Mouse (Mus musculus) limb, embryonic 12.5 days (tissue): ENCODE results near the gene Ccdc141. TPM values are rescaled to one million over a fixed set of nuclear protein-coding genes. Genes with fewer than 3 reads are reported as not detected.

ENCODE experiments used
- ATAC-seq: fragments of 200-750 bp; cut with Nextera tagmentation; 2 replicates; pipeline ENCODE4 v1.8.0; 2017; ENCODE audit warnings: low read depth, moderate TSS enrichment; ENCODE audit not compliant: insufficient number of reproducible peaks, insufficient read depth, low FRiP score, low TSS enrichment
- H3K27ac ChIP-seq: fragments of 300-500 bp; sonication (generic); 2 replicates; pipeline ENCODE4 v1.5.1; 2016; ENCODE audit warnings: mild to moderate bottlenecking, moderate library complexity
- H3K27me3 ChIP-seq: fragments of 300-500 bp; sonication (generic); 2 replicates; pipeline ENCODE4 v1.6.1; 2016; ENCODE audit warnings: mild to moderate bottlenecking, moderate library complexity
- H3K36me3 ChIP-seq: fragments of 300-500 bp; sonication (generic); 2 replicates; pipeline ENCODE4 v1.6.1; 2016; ENCODE audit warnings: mild to moderate bottlenecking, moderate library complexity
- H3K4me1 ChIP-seq: fragments of 300-500 bp; sonication (generic); replicated peaks from 2 replicates; pipeline ENCODE4 v1.6.1; 2016
- H3K4me2 ChIP-seq: fragments of 300-500 bp; sonication (generic); 2 replicates; pipeline ENCODE4 v1.6.1; 2016; ENCODE audit warnings: mild to moderate bottlenecking, moderate library complexity
- H3K4me3 ChIP-seq: fragments of 300-500 bp; sonication (generic); replicated peaks from 2 replicates; pipeline ENCODE4 v1.5.1; 2016; ENCODE audit warnings: mild to moderate bottlenecking
- H3K9ac ChIP-seq: fragments of 300-500 bp; sonication (generic); replicated peaks from 2 replicates; pipeline ENCODE4 v1.6.1; 2016; ENCODE audit warnings: mild to moderate bottlenecking, moderate library complexity
- H3K9me3 ChIP-seq: fragments of 300-500 bp; sonication (generic); 2 replicates; pipeline ENCODE4 v1.6.1; 2016; ENCODE audit warnings: mild to moderate bottlenecking, moderate library complexity
- WGBS: fragments of 180-500 bp; shearing (Covaris S2); methylation state at CpG from one replicate; pipeline ENCODE4 v1.1.7; 2016; 5-methylcytosine and 5-hydroxymethylcytosine counted together
- polyA plus RNA-seq: library from polyadenylated mRNA; unstranded; fragments of >200 nt; fragmentation: Nextera tagmentation; extraction: Ambion mirVana; gene quantifications from 2 replicates; pipeline ENCODE4 v1.2.1, GENCODE M21; 2016

Ccdc141 gene
- polyA plus RNA-seq, 1 experiment from 2014 or later: 12.3 TPM

GRCm38 (mm10) chr2:77099814-77100213, 70.6 kb downstream of the Ccdc141 start:
- WGBS: 94% methylated on average over 2 of the region's 2 CpGs
- Histone ChIP-seq H3K36me3 (no peaks in the 10 kb centered on the region), H3K27ac (no peak overlapping the region)

DNA sequence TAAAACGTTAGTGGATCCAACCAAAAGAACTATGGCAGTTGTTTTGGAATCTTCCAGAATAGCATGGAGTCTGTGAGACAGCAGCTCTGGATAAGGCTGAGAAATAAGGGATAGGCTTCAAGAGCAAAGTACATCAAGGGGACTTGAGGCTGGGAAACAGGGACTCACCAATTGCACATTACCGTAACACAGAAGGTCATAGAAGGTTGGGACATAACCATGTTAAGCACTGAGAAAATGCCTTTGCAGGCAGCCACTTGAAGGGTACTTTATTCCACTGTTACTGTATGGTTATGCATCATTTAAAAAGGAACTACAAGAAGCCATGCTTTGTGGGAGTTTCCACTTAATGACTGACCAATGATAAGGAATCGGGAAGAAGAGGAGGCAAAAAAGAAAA, 71.7 kb downstream of the Ccdc141 start:
- WGBS: 87% methylated on average over 3 of the region's 3 CpGs
- no peaks in the 10 kb centered on the region for H3K27me3 ChIP-seq
- H3K4me1 ChIP-seq: no peaks in the 10 kb centered on the region
- H3K4me3 ChIP-seq: no peak overlapping the region
- no peaks in the 10 kb centered on the region for H3K36me3 ChIP-seq
- no peak overlapping the region for H3K4me2 ChIP-seq
- H3K9me3 ChIP-seq: no peaks in the 10 kb centered on the region
- no peak for ATAC-seq
- no peak overlapping the region for H3K27ac ChIP-seq
- no peak overlapping the region for H3K9ac ChIP-seq

More at GRCm38 (mm10) chr2:77099814-77100213, 70.6 kb downstream of the Ccdc141 start:
- Histone ChIP-seq H3K9ac (no peak overlapping the region), H3K9me3 (no peaks in the 10 kb centered on the region), H3K27me3 (no peaks in the 10 kb centered on the region), H3K4me3 (no peak overlapping the region), H3K4me1 (no peaks in the 10 kb centered on the region), H3K4me2 (no peak overlapping the region)
- ATAC-seq: no peak

DNA sequence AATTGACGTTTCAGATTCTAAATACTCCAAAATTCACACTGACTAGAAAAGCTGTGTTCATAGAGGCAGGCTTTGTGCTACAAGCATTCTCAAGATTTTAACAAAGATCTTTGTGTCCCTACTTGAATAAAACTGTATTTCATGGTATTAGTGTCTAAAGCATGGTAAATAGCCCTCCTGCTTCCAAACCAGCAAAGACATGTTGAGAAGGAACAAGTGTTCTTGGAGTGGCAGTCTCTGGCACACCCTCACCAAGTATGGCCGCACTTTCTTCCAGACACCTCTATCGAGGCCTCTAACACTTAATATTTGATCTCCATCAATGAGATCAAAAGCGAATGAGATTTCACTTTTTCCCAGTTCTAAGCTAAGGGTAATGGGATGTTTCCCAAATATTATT, 78.7 kb downstream of the Ccdc141 start:
- no peak for ATAC-seq
- no peak overlapping the region for H3K27ac ChIP-seq
- H3K4me2 ChIP-seq: no peak overlapping the region
- H3K4me1 ChIP-seq: no peaks in the 10 kb centered on the region
- no peaks in the 10 kb centered on the region for H3K27me3 ChIP-seq
- WGBS: 84% methylated on average over 4 of the region's 4 CpGs
- H3K9ac ChIP-seq: no peak overlapping the region
- H3K36me3 ChIP-seq: no peaks in the 10 kb centered on the region
- no peak overlapping the region for H3K4me3 ChIP-seq
- H3K9me3 ChIP-seq: no peaks in the 10 kb centered on the region

DNA sequence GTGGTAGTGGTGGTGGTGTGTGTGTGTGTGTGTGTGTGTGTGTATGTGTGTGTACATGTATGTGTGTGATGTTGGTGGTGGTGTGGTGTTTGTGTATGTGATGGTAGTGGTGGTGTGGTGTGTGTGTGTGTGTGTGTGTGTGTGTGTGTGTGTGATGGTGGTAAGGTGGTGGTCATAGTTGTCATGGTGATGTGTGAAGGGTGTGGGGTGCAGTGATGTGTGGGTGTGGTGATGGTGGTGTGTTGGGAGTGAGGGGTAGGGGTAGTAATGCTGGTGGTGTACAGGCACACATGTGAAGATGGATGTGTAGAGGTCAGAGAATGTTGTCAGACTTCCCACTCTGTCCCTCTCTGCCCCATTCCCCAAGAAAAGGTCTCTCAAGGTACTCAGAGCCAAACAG, 85.1 kb downstream of the Ccdc141 start:
- no peaks in the 10 kb centered on the region for H3K4me1 ChIP-seq
- H3K27me3 ChIP-seq: no peaks in the 10 kb centered on the region
- no peaks in the 10 kb centered on the region for H3K9me3 ChIP-seq
- ATAC-seq: no peak
- no peak overlapping the region for H3K4me3 ChIP-seq
- no peak overlapping the region for H3K27ac ChIP-seq
- no peak overlapping the region for H3K9ac ChIP-seq
- H3K4me2 ChIP-seq: no peak overlapping the region
- no peaks in the 10 kb centered on the region for H3K36me3 ChIP-seq

DNA sequence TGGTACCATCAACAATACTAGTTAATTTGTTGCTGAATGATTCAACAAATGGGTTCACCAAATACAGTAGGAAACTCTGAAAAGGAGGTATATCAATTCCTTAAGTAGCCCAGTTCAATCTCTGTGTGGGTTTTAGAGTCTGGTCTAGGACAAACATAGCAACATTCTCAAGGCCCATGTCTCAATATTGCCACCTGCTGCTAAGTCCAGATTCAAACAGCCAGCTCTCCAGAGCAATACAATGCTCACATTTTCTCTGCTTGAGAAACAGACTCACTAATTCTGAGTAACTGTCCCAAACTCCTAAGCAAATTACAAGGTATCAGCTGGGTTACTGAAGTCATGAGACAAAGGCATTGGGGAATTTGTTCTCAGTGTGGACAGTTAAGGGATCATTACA, 85.8 kb downstream of the Ccdc141 start:
- Histone ChIP-seq H3K4me2 (no peak overlapping the region), H3K27ac (no peak overlapping the region), H3K9me3 (no peaks in the 10 kb centered on the region), H3K4me1 (no peaks in the 10 kb centered on the region), H3K9ac (no peak overlapping the region), H3K4me3 (no peak overlapping the region), H3K36me3 (no peaks in the 10 kb centered on the region), H3K27me3 (no peaks in the 10 kb centered on the region)
- ATAC-seq: no peak

DNA sequence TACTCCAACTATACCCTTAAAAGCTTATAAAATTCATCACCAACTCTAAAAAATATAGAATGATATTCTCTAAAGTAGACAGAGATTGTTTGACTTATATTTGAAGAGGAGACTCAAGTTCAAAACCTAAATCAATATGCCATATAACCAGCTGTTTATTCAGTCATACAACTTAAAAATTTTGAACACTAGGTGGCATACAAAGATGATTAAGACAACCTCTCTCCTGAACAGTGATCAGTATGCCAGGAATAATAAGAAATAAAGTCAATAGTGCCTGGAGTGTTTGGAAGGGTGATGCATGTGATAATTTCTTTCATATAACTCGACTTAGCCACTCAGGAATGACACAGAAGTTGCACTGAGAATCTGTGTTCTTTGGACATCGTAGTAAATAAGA, 89.3 kb downstream of the Ccdc141 start:
- no peak overlapping the region for H3K27ac ChIP-seq
- no peak overlapping the region for H3K4me3 ChIP-seq
- no peak overlapping the region for H3K4me2 ChIP-seq
- H3K27me3 ChIP-seq: no peaks in the 10 kb centered on the region
- H3K4me1 ChIP-seq: no peaks in the 10 kb centered on the region
- WGBS: 74% methylated on average over 2 of the region's 2 CpGs
- no peaks in the 10 kb centered on the region for H3K36me3 ChIP-seq
- no peaks in the 10 kb centered on the region for H3K9me3 ChIP-seq
- no peak for ATAC-seq
- no peak overlapping the region for H3K9ac ChIP-seq

DNA sequence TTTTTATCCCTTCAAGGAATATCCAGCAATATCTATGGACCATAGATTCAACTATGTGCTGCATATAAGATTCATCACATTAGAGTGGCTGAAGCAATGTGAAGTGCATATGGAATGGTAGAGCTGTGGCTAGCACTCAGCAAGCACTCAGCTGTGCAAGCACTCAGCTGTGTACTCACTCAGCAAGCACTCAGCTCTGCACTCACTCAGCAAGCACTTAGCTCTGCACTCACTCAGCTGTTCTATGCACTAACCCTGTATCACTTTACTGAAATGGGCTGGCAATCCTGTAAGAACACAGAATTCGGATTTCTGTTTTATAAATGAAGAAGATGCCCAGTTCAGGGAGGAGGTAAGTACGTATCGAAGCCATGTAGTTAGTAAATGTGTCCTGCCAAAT, 89.8 kb downstream of the Ccdc141 start:
- H3K9me3 ChIP-seq: no peaks in the 10 kb centered on the region
- H3K27ac ChIP-seq: no peak overlapping the region
- 95% methylated on average over 3 of the region's 3 CpGs for WGBS
- H3K4me1 ChIP-seq: no peaks in the 10 kb centered on the region
- no peak overlapping the region for H3K4me2 ChIP-seq
- no peaks in the 10 kb centered on the region for H3K27me3 ChIP-seq
- no peak for ATAC-seq
- H3K9ac ChIP-seq: no peak overlapping the region
- no peaks in the 10 kb centered on the region for H3K36me3 ChIP-seq
- H3K4me3 ChIP-seq: no peak overlapping the region

- Histone ChIP-seq H3K4me3 (no peak overlapping the region), H3K27me3 (no peaks in the 10 kb centered on the region), H3K9me3 (no peaks in the 10 kb centered on the region), H3K36me3 (no peaks in the 10 kb centered on the region), H3K4me1 (no peaks in the 10 kb centered on the region), H3K27ac (no peak overlapping the region), H3K9ac (no peak overlapping the region), H3K4me2 (no peak overlapping the region)
- no peak for ATAC-seq
- 69% methylated on average over 4 of the region's 4 CpGs for WGBS
These were observed 91.7 kb downstream of the Ccdc141 start for GRCm38 (mm10) chr2:77078746-77079145.

- no peaks in the 10 kb centered on the region for H3K9me3 ChIP-seq
- no peaks in the 10 kb centered on the region for H3K4me1 ChIP-seq
- WGBS: 60% methylated on average over 6 of the region's 6 CpGs
- no peaks in the 10 kb centered on the region for H3K36me3 ChIP-seq
- no peaks in the 10 kb centered on the region for H3K27me3 ChIP-seq
- no peak overlapping the region for H3K27ac ChIP-seq
- H3K4me3 ChIP-seq: no peak overlapping the region
- H3K9ac ChIP-seq: no peak overlapping the region
- no peak overlapping the region for H3K4me2 ChIP-seq
- no peak for ATAC-seq
These were observed 96.1 kb downstream of the Ccdc141 start for GRCm38 (mm10) chr2:77074373-77074772.

DNA sequence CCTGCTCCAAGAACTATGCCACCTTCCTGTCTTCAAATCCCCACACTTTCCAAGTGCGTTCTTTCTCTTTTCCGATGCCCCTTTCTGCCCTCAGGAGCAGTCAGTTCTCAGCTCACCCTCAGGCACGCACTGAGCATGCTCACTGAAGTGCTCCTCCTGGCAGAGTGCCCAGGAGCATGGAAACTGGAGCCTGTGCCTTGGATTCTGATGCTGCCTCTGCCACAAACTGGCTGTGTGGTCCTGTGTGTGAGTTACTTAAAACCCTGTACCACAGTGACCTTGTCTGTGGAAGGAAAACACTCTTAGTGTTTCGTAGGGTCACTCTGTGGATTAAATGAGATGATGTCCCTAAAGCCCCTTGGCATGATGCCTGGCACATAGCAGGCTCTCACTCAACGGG, 96.5 kb downstream of the Ccdc141 start:
- Histone ChIP-seq H3K27ac (no peak overlapping the region), H3K27me3 (no peaks in the 10 kb centered on the region), H3K9me3 (no peaks in the 10 kb centered on the region), H3K36me3 (no peaks in the 10 kb centered on the region), H3K4me1 (no peaks in the 10 kb centered on the region), H3K4me2 (no peak overlapping the region), H3K4me3 (no peak overlapping the region), H3K9ac (no peak overlapping the region)
- 70% methylated on average over 5 of the region's 5 CpGs for WGBS
- no peak for ATAC-seq

DNA sequence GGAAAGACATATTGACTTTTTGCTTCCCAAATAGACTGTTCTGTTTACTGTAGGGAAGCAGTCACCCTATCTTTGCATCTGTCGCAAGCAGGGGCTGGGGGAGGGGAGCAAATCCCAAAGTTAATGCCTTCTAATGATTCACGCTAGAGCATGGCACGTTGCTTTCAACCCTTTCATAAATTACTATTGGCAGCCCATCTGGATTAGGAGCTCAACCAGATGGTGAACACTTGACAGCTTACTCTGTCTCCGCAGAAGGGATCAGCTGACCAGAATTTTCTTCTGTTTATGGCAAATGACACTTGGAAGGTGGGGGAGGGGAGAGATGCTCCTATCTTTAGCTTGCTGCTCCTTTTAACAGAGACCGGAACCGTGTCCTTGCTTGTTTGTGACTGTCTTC, 105.1 kb downstream of the Ccdc141 start:
- 16% methylated on average over 6 of the region's 6 CpGs for WGBS
- Histone ChIP-seq H3K9me3 (no peaks in the 10 kb centered on the region), H3K36me3 (no peaks in the 10 kb centered on the region), H3K27ac (no peak overlapping the region), H3K27me3 (no peaks in the 10 kb centered on the region), H3K4me2 (no peak overlapping the region), H3K4me1 (no peaks in the 10 kb centered on the region), H3K4me3 (no peak overlapping the region), H3K9ac (no peak overlapping the region)
- no peak for ATAC-seq

GRCm38 (mm10) chr2:77061871-77062270, 108.6 kb downstream of the Ccdc141 start:
- no peak for ATAC-seq
- Histone ChIP-seq H3K36me3 (no peaks in the 10 kb centered on the region), H3K9ac (no peak overlapping the region), H3K4me1 (no peaks in the 10 kb centered on the region), H3K4me2 (no peak overlapping the region), H3K9me3 (no peaks in the 10 kb centered on the region), H3K4me3 (no peak overlapping the region), H3K27me3 (no peaks in the 10 kb centered on the region), H3K27ac (no peak overlapping the region)
- WGBS: 55% methylated on average over 3 of the region's 3 CpGs
